Mouse (Mus musculus): ENCODE results near the gene Cyth1.

- TF ChIP-seq CTCF (IDR thresholded peaks at IDR 0.05; ENCODE audit: insufficient read depth, low read depth, low read length) (no peak), POLR2A (IDR thresholded peaks at IDR 0.05; ENCODE audit: insufficient read depth, low read depth, low read length) (no peak)
Measured at GRCm38 (mm10) chr11:118222351-118222885, 26.0 kb downstream of the Cyth1 start.

Data from olfactory bulb, adult 2 months (tissue).